Comparison of ENCODE assay signal across 13 mouse cellular contexts in the genomic region with DNA sequence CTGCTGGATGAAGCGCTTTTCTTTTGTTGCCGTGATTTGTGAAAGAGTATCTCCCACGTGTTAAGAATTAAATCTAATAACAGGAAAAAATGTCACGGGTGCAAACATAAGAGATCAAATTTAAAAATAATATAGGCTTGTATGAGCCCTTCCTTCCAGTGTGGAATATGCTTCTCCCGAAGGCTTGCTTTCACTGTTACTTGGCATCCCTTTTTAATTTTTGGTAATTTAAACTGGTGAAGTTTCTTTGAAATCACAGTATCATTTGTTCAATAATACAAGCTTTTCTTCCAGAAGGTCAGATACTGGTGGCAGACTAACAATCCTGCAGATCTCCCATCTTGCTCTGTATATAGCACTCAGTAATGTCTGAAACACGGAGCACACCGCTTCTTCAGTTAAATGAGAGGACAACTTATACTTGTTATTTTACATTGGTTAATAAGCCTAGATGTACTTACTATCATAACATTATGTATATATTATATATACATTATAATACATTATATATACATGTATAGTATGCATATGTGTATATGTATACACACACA.
A peak's percentile ranks its signal among the peaks of the same experiment; 100 is the strongest.
DNase-seq lines count a peak whose midpoint lies in the region; ATAC-seq lines count a peak whose summit lies in the region.
"Had no signal": no experiment of that assay in that cellular context is flagged by ENCODE, and none has a peak within 500 bp of the region (broad histone marks: within the 10 kb centered on the region; RNA-seq: fewer than 3 reads in every experiment).

No protein-coding gene starts in this region.

- ATAC-seq in embryonic facial prominence, embryonic 13.5 days (ENCODE audit: insufficient number of reproducible peaks, insufficient read depth, low FRiP score, low TSS enrichment, low read depth), result no peak
- ATAC-seq in forebrain, embryonic 13.5 days, result peak; percentile 50
- ATAC-seq in hindbrain, embryonic 14.5 days (ENCODE audit: low FRiP score), result no peak; the same call in 1 of the 2 replicates
- peak; percentile 67 for ATAC-seq in midbrain, embryonic 15.5 days (replicated peaks)
- ATAC-seq: liver, postnatal 0 days had no signal

- 49% methylated on average over 7 of the region's 7 CpGs for WGBS in embryonic facial prominence, embryonic 13.5 days
- WGBS in forebrain, embryonic 13.5 days, result 43% methylated on average over 7 of the region's 7 CpGs
- 52% methylated on average over 7 of the region's 7 CpGs for WGBS in hindbrain, embryonic 14.5 days
- WGBS in midbrain, embryonic 15.5 days, result 38% methylated on average over 7 of the region's 7 CpGs

- no peak overlapping the region for H3K9ac ChIP-seq in embryonic facial prominence, embryonic 13.5 days
- H3K9ac ChIP-seq in forebrain, embryonic 13.5 days, result no peak overlapping the region
- peak overlapping the region; percentile 25; the same call in 1 of the 2 replicates for H3K9ac ChIP-seq in hindbrain, embryonic 14.5 days
- no peak overlapping the region for H3K9ac ChIP-seq in midbrain, embryonic 15.5 days
- H3K9ac ChIP-seq: kidney, embryonic 15.5 days; limb, embryonic 15.5 days; liver, postnatal 0 days had no signal

- H3K27ac ChIP-seq in embryonic facial prominence, embryonic 13.5 days, result no peak overlapping the region
- H3K27ac ChIP-seq in forebrain, embryonic 13.5 days, result 0 out of 2 replicates have a peak overlapping the region, but pooled peaks have one; percentile 38
- H3K27ac ChIP-seq in hindbrain, embryonic 14.5 days, result peak overlapping the region; percentile 46
- peak overlapping the region; percentile 73 for H3K27ac ChIP-seq in midbrain, embryonic 15.5 days
- H3K27ac ChIP-seq: heart, adult 2 months; kidney, embryonic 15.5 days; limb, embryonic 15.5 days had no signal

- no peak for DNase-seq in hindbrain, embryonic 14.5 days (ENCODE audit: low spot score)
- DNase-seq in kidney, postnatal 4 days, result no peak
- no peak for DNase-seq in embryo, embryonic 11 days
- no peak for DNase-seq in yolk sac, embryonic 10.5 days (ENCODE audit: low spot score)
- DNase-seq: gastrocnemius, postnatal 10 days; liver, postnatal 0 days had no signal

- H3K4me1 ChIP-seq in embryonic facial prominence, embryonic 13.5 days, result 0 out of 2 replicates have a peak, but pooled peaks cover 8% of the 10 kb centered on the region
- H3K4me1 ChIP-seq in forebrain, embryonic 13.5 days, result peaks cover 14% of the 10 kb centered on the region
- peaks cover 8% of the 10 kb centered on the region for H3K4me1 ChIP-seq in hindbrain, embryonic 14.5 days (replicated peaks; ENCODE audit: control insufficient read depth, insufficient read depth, low read length)
- peaks cover 12% of the 10 kb centered on the region for H3K4me1 ChIP-seq in midbrain, embryonic 15.5 days
- H3K4me1 ChIP-seq: kidney, embryonic 15.5 days had no signal

- 0 out of 2 replicates have a peak overlapping the region, but pooled peaks have one; percentile 14 for H3K4me2 ChIP-seq in embryonic facial prominence, embryonic 13.5 days
- peak overlapping the region; percentile 41 for H3K4me2 ChIP-seq in forebrain, embryonic 13.5 days
- H3K4me2 ChIP-seq in hindbrain, embryonic 14.5 days (replicated peaks), result peak overlapping the region; percentile 32
- H3K4me2 ChIP-seq in midbrain, embryonic 15.5 days, result peak overlapping the region; percentile 31
- H3K4me2 ChIP-seq: kidney, embryonic 15.5 days; limb, embryonic 15.5 days had no signal

- H3K27me3 ChIP-seq in embryonic facial prominence, embryonic 13.5 days, result no peaks in the 10 kb centered on the region
- H3K27me3 ChIP-seq in forebrain, embryonic 13.5 days, result no peaks in the 10 kb centered on the region
- no peaks in the 10 kb centered on the region for H3K27me3 ChIP-seq in hindbrain, embryonic 14.5 days (ENCODE audit: control insufficient read depth, insufficient read depth, low read length)
- no peaks in the 10 kb centered on the region for H3K27me3 ChIP-seq in midbrain, embryonic 15.5 days (replicated peaks)
- H3K27me3 ChIP-seq: kidney, embryonic 15.5 days; limb, embryonic 15.5 days had no signal

- no peaks in the 10 kb centered on the region for H3K36me3 ChIP-seq in embryonic facial prominence, embryonic 13.5 days
- H3K36me3 ChIP-seq in forebrain, embryonic 13.5 days (ENCODE audit: poor library complexity, severe bottlenecking), result no peaks in the 10 kb centered on the region
- H3K36me3 ChIP-seq in hindbrain, embryonic 14.5 days (replicated peaks; ENCODE audit: control insufficient read depth, insufficient read depth), result no peaks in the 10 kb centered on the region
- H3K36me3 ChIP-seq in midbrain, embryonic 15.5 days (replicated peaks), result no peaks in the 10 kb centered on the region
- H3K36me3 ChIP-seq: G1E; kidney, embryonic 15.5 days; limb, embryonic 15.5 days had no signal

- no peaks in the 10 kb centered on the region for H3K9me3 ChIP-seq in embryonic facial prominence, embryonic 13.5 days
- no peaks in the 10 kb centered on the region for H3K9me3 ChIP-seq in forebrain, embryonic 13.5 days (replicated peaks)
- no peaks in the 10 kb centered on the region for H3K9me3 ChIP-seq in hindbrain, embryonic 14.5 days (ENCODE audit: control insufficient read depth, low read length)
- H3K9me3 ChIP-seq in midbrain, embryonic 15.5 days, result no peaks in the 10 kb centered on the region
- H3K9me3 ChIP-seq: kidney, embryonic 15.5 days; limb, embryonic 15.5 days had no signal

- no peak overlapping the region for H3K4me3 ChIP-seq in embryonic facial prominence, embryonic 13.5 days
- H3K4me3 ChIP-seq in forebrain, embryonic 13.5 days, result peak overlapping the region; percentile 13; the same call in 1 of the 2 replicates
- H3K4me3 ChIP-seq in hindbrain, embryonic 14.5 days (replicated peaks; ENCODE audit: low read length), result no peak overlapping the region
- no peak overlapping the region for H3K4me3 ChIP-seq in midbrain, embryonic 15.5 days
- H3K4me3 ChIP-seq: heart, adult 2 months; kidney, embryonic 15.5 days; limb, embryonic 15.5 days had no signal

Comparison
In these comparisons a context has a peak if more than half of its experiments do, and no peak if none do; other contexts are left out.
1. ATAC-seq: peak in forebrain, embryonic 13.5 days (single experiment) and midbrain, embryonic 15.5 days (single experiment); none in embryonic facial prominence, embryonic 13.5 days (single experiment) and hindbrain, embryonic 14.5 days (single experiment).
2. Peak in every context shown above with its lines, with median percentiles within 50 percentile points of each other: H3K4me2 ChIP-seq.